Mouse (Mus musculus) heart, adult 2 months (tissue): ENCODE results near the gene Elovl6.

Source experiments
- CTCF ChIP-seq: fragments of 200-600 bp; IDR thresholded peaks from 2 replicates; pipeline ENCODE4 v1.8.1; 2022; ENCODE audit warnings: antibody characterized with exemption, mild to moderate bottlenecking, moderate library complexity
- EP300 ChIP-seq: fragments of 200-500 bp; IDR thresholded peaks from 2 replicates; pipeline ENCODE4 v1.6.1; 2011; ENCODE audit warnings: low read depth, low read length, control low read depth; ENCODE audit not compliant: insufficient read depth

GRCm38 (mm10) chr3:129554436-129554835, 22.3 kb downstream of the Elovl6 start:
- TF ChIP-seq CTCF (no peak), EP300 (no peak)
